Mouse (Mus musculus) heart, embryonic 13.5 days (tissue): ENCODE results near the gene Rflnb. TPM values are rescaled to one million over a fixed set of nuclear protein-coding genes. Genes with fewer than 3 reads are reported as not detected.

Experiments used
- ATAC-seq: fragments of 200-750 bp; cut with Nextera tagmentation; 2 replicates; pipeline ENCODE4 v1.8.0; 2017; ENCODE audit warnings: moderate TSS enrichment; ENCODE audit not compliant: insufficient number of reproducible peaks, low FRiP score, low TSS enrichment; ENCODE audit errors: extremely low read depth
- H3K27ac ChIP-seq: fragments of 300-500 bp; sonication (generic); replicated peaks from 2 replicates; pipeline ENCODE4 v1.5.1; 2015; ENCODE audit warnings: moderate library complexity, mild to moderate bottlenecking, inconsistent platforms
- H3K27me3 ChIP-seq: fragments of 300-500 bp; sonication (generic); replicated peaks from 2 replicates; pipeline ENCODE4 v1.6.1; 2015; ENCODE audit warnings: mild to moderate bottlenecking, inconsistent platforms
- H3K36me3 ChIP-seq: fragments of 300-500 bp; sonication (generic); 2 replicates; pipeline ENCODE4 v1.6.1; 2015; ENCODE audit warnings: mild to moderate bottlenecking, inconsistent platforms
- H3K4me1 ChIP-seq: fragments of 300-500 bp; sonication (generic); 2 replicates; pipeline ENCODE4 v1.6.1; 2015; ENCODE audit warnings: inconsistent platforms
- H3K4me2 ChIP-seq: fragments of 300-500 bp; sonication (generic); 2 replicates; pipeline ENCODE4 v1.6.1; 2015; ENCODE audit warnings: inconsistent platforms, mild to moderate bottlenecking, moderate library complexity
- H3K4me3 ChIP-seq: fragments of 300-500 bp; sonication (generic); 2 replicates; pipeline ENCODE4 v1.5.1; 2015; ENCODE audit warnings: moderate library complexity, mild to moderate bottlenecking, inconsistent platforms
- H3K9ac ChIP-seq: fragments of 300-500 bp; sonication (generic); 2 replicates; pipeline ENCODE4 v1.6.1; 2015; ENCODE audit warnings: inconsistent platforms, mild to moderate bottlenecking, moderate library complexity
- H3K9me3 ChIP-seq: fragments of 300-500 bp; sonication (generic); 2 replicates; pipeline ENCODE4 v1.6.1; 2016; ENCODE audit warnings: inconsistent platforms
- WGBS: fragments of 180-500 bp; shearing (Covaris S2); methylation state at CpG from one replicate; pipeline ENCODE4 v1.1.7; 2015; ENCODE audit warnings: mixed read lengths; 5-methylcytosine and 5-hydroxymethylcytosine counted together
- polyA plus RNA-seq: library from polyadenylated mRNA; unstranded; fragments of >200 nt; fragmentation: Nextera tagmentation; extraction: Ambion mirVana; gene quantifications from 2 replicates; pipeline ENCODE4 v1.2.1, GENCODE M21; 2015

Rflnb gene
- polyA plus RNA-seq, 1 experiment from 2014 or later = 10.7 TPM

- Histone ChIP-seq H3K4me2 (no peak overlapping the region), H3K9ac (no peak overlapping the region), H3K36me3 (no peaks in the 10 kb centered on the region), H3K27ac (no peak overlapping the region), H3K9me3 (no peaks in the 10 kb centered on the region), H3K4me3 (no peak overlapping the region), H3K27me3 (peaks cover 10% of the 10 kb centered on the region), H3K4me1 (no peaks in the 10 kb centered on the region)
- ATAC-seq = no peak
- 84% methylated on average over 4 of the region's 4 CpGs for WGBS
Measured at GRCm38 (mm10) chr11:76033836-76034235, 6.3 kb upstream of the Rflnb start.

- H3K36me3 ChIP-seq = no peaks in the 10 kb centered on the region
- H3K4me1 ChIP-seq = no peaks in the 10 kb centered on the region
- no peaks in the 10 kb centered on the region for H3K9me3 ChIP-seq
- H3K27ac ChIP-seq = no peak overlapping the region
- no peak overlapping the region for H3K4me3 ChIP-seq
- H3K4me2 ChIP-seq = no peak overlapping the region
- 79% methylated on average over 6 of the region's 6 CpGs for WGBS
- no peak overlapping the region for H3K9ac ChIP-seq
- H3K27me3 ChIP-seq = peaks cover 10% of the 10 kb centered on the region
- no peak for ATAC-seq
Measured at GRCm38 (mm10) chr11:76033359-76033758, 5.8 kb upstream of the Rflnb start.

- ATAC-seq = no peak
- Histone ChIP-seq H3K36me3 (0 out of 2 replicates have a peak, but pooled peaks cover 3% of the 10 kb centered on the region), H3K27me3 (peaks cover 25% of the 10 kb centered on the region), H3K9me3 (no peaks in the 10 kb centered on the region), H3K4me1 (peaks cover 24% of the 10 kb centered on the region), H3K9ac (peak overlapping the region; percentile 87), H3K4me2 (peak overlapping the region; percentile 94), H3K27ac (no peak overlapping the region), H3K4me3 (peak overlapping the region; percentile 85)
- WGBS = 6% methylated on average over 10 of the region's 14 CpGs
Measured at GRCm38 (mm10) chr11:76028072-76028465, 487 bp upstream of the Rflnb start.

GRCm38 (mm10) chr11:76026527-76027138 lies 949 bp downstream of the Rflnb start:
- peak overlapping the region; percentile 94 for H3K4me2 ChIP-seq
- 9% methylated on average over 13 of the region's 14 CpGs for WGBS

GRCm38 (mm10) chr11:76025080-76025583 lies 2.5 kb downstream of the Rflnb start:
- H3K36me3 ChIP-seq = peaks cover 7% of the 10 kb centered on the region
- H3K4me3 ChIP-seq = no peak overlapping the region
- peaks cover 24% of the 10 kb centered on the region for H3K4me1 ChIP-seq
- H3K9me3 ChIP-seq = no peaks in the 10 kb centered on the region
- H3K9ac ChIP-seq = no peak overlapping the region
- no peak for ATAC-seq
- no peak overlapping the region for H3K4me2 ChIP-seq
- WGBS = 60% methylated on average over 7 of the region's 7 CpGs
- peaks cover 22% of the 10 kb centered on the region for H3K27me3 ChIP-seq
- no peak overlapping the region for H3K27ac ChIP-seq

More at GRCm38 (mm10) chr11:76026527-76027138, 949 bp downstream of the Rflnb start:
- peak overlapping the region; percentile 87 for H3K9ac ChIP-seq
- H3K36me3 ChIP-seq = peaks cover 7% of the 10 kb centered on the region
- H3K9me3 ChIP-seq = no peaks in the 10 kb centered on the region
- ATAC-seq = no peak
- H3K27ac ChIP-seq = peak overlapping the region; percentile 53; the same call in 1 of the 2 replicates
- peaks cover 24% of the 10 kb centered on the region for H3K4me1 ChIP-seq
- peaks cover 25% of the 10 kb centered on the region for H3K27me3 ChIP-seq
- peak overlapping the region; percentile 85 for H3K4me3 ChIP-seq

- 63% methylated on average over 9 of the region's 9 CpGs for WGBS
- peaks cover 10% of the 10 kb centered on the region for H3K36me3 ChIP-seq
- no peaks in the 10 kb centered on the region for H3K9me3 ChIP-seq
- H3K27me3 ChIP-seq = peaks cover 9% of the 10 kb centered on the region
- no peak overlapping the region for H3K4me3 ChIP-seq
- H3K27ac ChIP-seq = no peak overlapping the region
- H3K4me2 ChIP-seq = no peak overlapping the region
- ATAC-seq = no peak
- H3K9ac ChIP-seq = no peak overlapping the region
- peaks cover 6% of the 10 kb centered on the region for H3K4me1 ChIP-seq
Measured at GRCm38 (mm10) chr11:76020916-76021315, 6.7 kb downstream of the Rflnb start.

GRCm38 (mm10) chr11:76019879-76020278 lies 7.7 kb downstream of the Rflnb start:
- Histone ChIP-seq H3K4me3 (no peak overlapping the region), H3K4me1 (peaks cover under 1% of the 10 kb centered on the region; the same call in 1 of the 2 replicates), H3K9ac (no peak overlapping the region), H3K36me3 (peaks cover 10% of the 10 kb centered on the region), H3K9me3 (no peaks in the 10 kb centered on the region), H3K27me3 (0 out of 2 replicates have a peak, but pooled peaks cover under 1% of the 10 kb centered on the region), H3K4me2 (no peak overlapping the region), H3K27ac (no peak overlapping the region)
- ATAC-seq = no peak
- 73% methylated on average over 4 of the region's 4 CpGs for WGBS

GRCm38 (mm10) chr11:76015814-76016213 lies 11.8 kb downstream of the Rflnb start:
- 0 out of 2 replicates have a peak, but pooled peaks cover 3% of the 10 kb centered on the region for H3K36me3 ChIP-seq
- H3K4me3 ChIP-seq = no peak overlapping the region
- H3K27ac ChIP-seq = no peak overlapping the region
- H3K4me2 ChIP-seq = no peak overlapping the region
- no peaks in the 10 kb centered on the region for H3K4me1 ChIP-seq
- WGBS = 81% methylated on average over 4 of the region's 4 CpGs
- no peak for ATAC-seq
- no peaks in the 10 kb centered on the region for H3K27me3 ChIP-seq
- no peaks in the 10 kb centered on the region for H3K9me3 ChIP-seq
- H3K9ac ChIP-seq = no peak overlapping the region

GRCm38 (mm10) chr11:76015251-76015650 lies 12.3 kb downstream of the Rflnb start:
- Histone ChIP-seq H3K9me3 (no peaks in the 10 kb centered on the region), H3K4me2 (no peak overlapping the region), H3K4me1 (no peaks in the 10 kb centered on the region), H3K36me3 (0 out of 2 replicates have a peak, but pooled peaks cover 3% of the 10 kb centered on the region), H3K9ac (no peak overlapping the region), H3K27me3 (no peaks in the 10 kb centered on the region), H3K27ac (no peak overlapping the region), H3K4me3 (no peak overlapping the region)
- no peak for ATAC-seq
- WGBS = 80% methylated on average over 6 of the region's 6 CpGs

- H3K27ac ChIP-seq = no peak overlapping the region
- 56% methylated on average over 9 of the region's 9 CpGs for WGBS
- no peaks in the 10 kb centered on the region for H3K4me1 ChIP-seq
- no peaks in the 10 kb centered on the region for H3K27me3 ChIP-seq
- H3K36me3 ChIP-seq = no peaks in the 10 kb centered on the region
- H3K9me3 ChIP-seq = no peaks in the 10 kb centered on the region
- H3K4me3 ChIP-seq = no peak overlapping the region
- H3K9ac ChIP-seq = no peak overlapping the region
- no peak for ATAC-seq
- no peak overlapping the region for H3K4me2 ChIP-seq
Measured at GRCm38 (mm10) chr11:76010838-76011624, 16.6 kb downstream of the Rflnb start.

GRCm38 (mm10) chr11:76009101-76009500 lies 18.5 kb downstream of the Rflnb start:
- Histone ChIP-seq H3K27ac (no peak overlapping the region), H3K9me3 (no peaks in the 10 kb centered on the region), H3K9ac (no peak overlapping the region), H3K36me3 (no peaks in the 10 kb centered on the region), H3K4me1 (no peaks in the 10 kb centered on the region), H3K4me2 (no peak overlapping the region), H3K27me3 (no peaks in the 10 kb centered on the region), H3K4me3 (no peak overlapping the region)
- WGBS = 71% methylated on average over 6 of the region's 6 CpGs
- no peak for ATAC-seq
